Mouse (Mus musculus): ENCODE data around the gene Tomm40.

GRCm38 (mm10) chr7:19705271-19705670, 10.0 kb downstream of the Tomm40 start:
- TF ChIP-seq CTCF (IDR thresholded peaks at IDR 0.05; ENCODE audit: low read depth, low read length): no peak
- no peak for TF ChIP-seq POLR2A (IDR thresholded peaks at IDR 0.05; ENCODE audit: borderline replicate concordance, low read depth, low read length)

All from bone marrow macrophage, adult 2 months (primary cell).